Comparison of ENCODE assay signal across 23 mouse cellular contexts in the genomic region with DNA sequence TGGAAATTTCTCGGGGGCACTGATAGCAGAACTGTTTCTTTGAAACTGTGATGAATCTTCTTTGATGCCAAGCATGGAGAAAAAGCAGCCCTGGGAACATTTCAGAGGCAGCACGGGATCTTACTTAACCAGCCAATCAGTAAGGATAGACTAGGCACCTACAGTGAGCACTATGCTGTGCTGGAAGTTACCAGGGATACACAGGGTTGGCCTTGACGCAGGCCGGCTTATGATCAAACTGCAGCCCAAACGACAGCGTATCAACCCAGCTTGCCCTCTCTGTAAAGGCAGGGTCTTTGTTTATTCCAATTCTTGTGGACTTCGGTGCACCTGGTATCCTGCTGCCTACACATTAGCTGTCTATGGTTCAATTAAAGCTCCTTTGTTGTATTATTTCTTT.
A peak's percentile ranks its signal among the peaks of the same experiment; 100 is the strongest.
DNase-seq lines count a peak whose midpoint lies in the region; ATAC-seq and TF ChIP-seq lines count a peak whose summit lies in the region.
"Had no signal": no experiment of that assay in that cellular context is flagged by ENCODE, and none has a peak within 500 bp of the region (broad histone marks: within the 10 kb centered on the region; RNA-seq: fewer than 3 reads in every experiment).

No protein-coding gene starts in this region.

- H3K27me3 ChIP-seq in hindbrain, embryonic 10.5 days (ENCODE audit: insufficient read depth, poor library complexity, severe bottlenecking) = no peaks in the 10 kb centered on the region
- H3K27me3 ChIP-seq in hindbrain, embryonic 13.5 days = no peaks in the 10 kb centered on the region
- no peaks in the 10 kb centered on the region for H3K27me3 ChIP-seq in forebrain, embryonic 11.5 days (ENCODE audit: control insufficient read depth, insufficient read depth, low read length)
- no peaks in the 10 kb centered on the region for H3K27me3 ChIP-seq in forebrain, postnatal 0 days (ENCODE audit: insufficient read depth, low read length)
- H3K27me3 ChIP-seq: heart, embryonic 12.5 days; liver, embryonic 13.5 days; neural tube, embryonic 13.5 days had no signal

- H3K4me2 ChIP-seq in hindbrain, embryonic 13.5 days = no peak overlapping the region
- no peak overlapping the region for H3K4me2 ChIP-seq in forebrain, embryonic 11.5 days (ENCODE audit: low read depth, low read length, severe bottlenecking)
- no peak overlapping the region for H3K4me2 ChIP-seq in forebrain, postnatal 0 days (ENCODE audit: low read depth)
- H3K4me2 ChIP-seq: heart, embryonic 12.5 days; liver, embryonic 13.5 days; neural tube, embryonic 13.5 days had no signal

- ATAC-seq in hindbrain, embryonic 13.5 days (ENCODE audit: low FRiP score) = no peak
- no peak for ATAC-seq in forebrain, embryonic 11.5 days (replicated peaks; ENCODE audit: low FRiP score)
- ATAC-seq in forebrain, postnatal 0 days = no peak
- ATAC-seq: intestine, postnatal 0 days had no signal

- intact Hi-C loops in left cerebral cortex, adult 2 months (cut with DNase I) = no loop called here

- TF ChIP-seq CTCF in forebrain, postnatal 0 days (IDR thresholded peaks at IDR 0.05; ENCODE audit: low read depth) = no peak
- TF ChIP-seq CTCF in left cerebral cortex, adult 2 months (IDR thresholded peaks at IDR 0.05) = no peak

- H3K27ac ChIP-seq in hindbrain, embryonic 10.5 days = peak overlapping the region; percentile 80
- no peak overlapping the region for H3K27ac ChIP-seq in hindbrain, embryonic 13.5 days
- H3K27ac ChIP-seq in forebrain, embryonic 11.5 days (ENCODE audit: low read depth, low read length) = peak overlapping the region; percentile 78
- 0 out of 2 replicates have a peak overlapping the region, but pooled peaks have one; percentile 35 for H3K27ac ChIP-seq in forebrain, postnatal 0 days (ENCODE audit: low read depth, low read length)
- H3K27ac ChIP-seq in left cerebral cortex, adult 2 months = no peak overlapping the region
- H3K27ac ChIP-seq: liver, embryonic 13.5 days; neural tube, embryonic 13.5 days had no signal

- 36% methylated on average over 7 of the region's 7 CpGs for WGBS in hindbrain, embryonic 10.5 days
- WGBS in hindbrain, embryonic 13.5 days = 30% methylated on average over 7 of the region's 7 CpGs
- 31% methylated on average over 7 of the region's 7 CpGs for WGBS in forebrain, embryonic 11.5 days
- 36% methylated on average over 7 of the region's 7 CpGs for WGBS in forebrain, postnatal 0 days

- no peaks in the 10 kb centered on the region for H3K36me3 ChIP-seq in hindbrain, embryonic 10.5 days
- no peaks in the 10 kb centered on the region for H3K36me3 ChIP-seq in hindbrain, embryonic 13.5 days
- H3K36me3 ChIP-seq in forebrain, embryonic 11.5 days (ENCODE audit: control insufficient read depth, insufficient read depth, low read length) = no peaks in the 10 kb centered on the region
- no peaks in the 10 kb centered on the region for H3K36me3 ChIP-seq in forebrain, postnatal 0 days (ENCODE audit: insufficient read depth)
- H3K36me3 ChIP-seq: heart, embryonic 12.5 days; liver, embryonic 13.5 days; neural tube, embryonic 13.5 days had no signal

- DNase-seq in hindbrain, embryonic 10.5 days (ENCODE audit: low spot score) = no peak
- peak; percentile 50 for DNase-seq in R1 (ENCODE audit: low read depth, low spot score)
- no peak for DNase-seq in forebrain, embryonic 11.5 days (ENCODE audit: low spot score)
- DNase-seq in forebrain, postnatal 0 days = no peak
- no peak for DNase-seq in adrenal gland, postnatal 14 days
- no peak for DNase-seq in left cerebral cortex, adult 2 months (ENCODE audit: extremely low spot score in 1 of 2, low spot score in 2 of 2)
- no peak for DNase-seq in frontal cortex, postnatal 10 days (ENCODE audit: low spot score in 2 of 2)
- DNase-seq: adrenal gland, adult 2 months; cerebellum, adult 2 months; cerebellum, postnatal 25 days; gastrocnemius, postnatal 14 days; heart, adult 18-20 months; heart, postnatal 10 days; kidney, postnatal 4 days; liver, embryonic 13.5 days; lung, adult 2 months; right cerebral cortex, adult 18-20 months; right cerebral cortex, postnatal 4 days; thymus, postnatal 25 days had no signal

- peaks cover 20% of the 10 kb centered on the region; the same call in 1 of the 2 replicates for H3K4me1 ChIP-seq in hindbrain, embryonic 10.5 days (replicated peaks)
- H3K4me1 ChIP-seq in hindbrain, embryonic 13.5 days (replicated peaks) = peaks cover 11% of the 10 kb centered on the region
- H3K4me1 ChIP-seq in forebrain, embryonic 11.5 days (replicated peaks; ENCODE audit: control insufficient read depth, insufficient read depth, low read length) = 0 out of 2 replicates have a peak, but pooled peaks cover 2% of the 10 kb centered on the region
- H3K4me1 ChIP-seq in forebrain, postnatal 0 days (ENCODE audit: insufficient read depth) = no peaks in the 10 kb centered on the region
- H3K4me1 ChIP-seq: liver, embryonic 13.5 days had no signal

- H3K9me3 ChIP-seq in hindbrain, embryonic 10.5 days = no peaks in the 10 kb centered on the region
- no peaks in the 10 kb centered on the region for H3K9me3 ChIP-seq in hindbrain, embryonic 13.5 days
- H3K9me3 ChIP-seq in forebrain, embryonic 11.5 days (ENCODE audit: control insufficient read depth, low read length) = no peaks in the 10 kb centered on the region
- H3K9me3 ChIP-seq in forebrain, postnatal 0 days (ENCODE audit: low read length) = no peaks in the 10 kb centered on the region
- H3K9me3 ChIP-seq: heart, embryonic 12.5 days; liver, embryonic 13.5 days; neural tube, embryonic 13.5 days had no signal

- H3K4me3 ChIP-seq in hindbrain, embryonic 10.5 days = no peak overlapping the region
- no peak overlapping the region for H3K4me3 ChIP-seq in hindbrain, embryonic 13.5 days
- H3K4me3 ChIP-seq in forebrain, embryonic 11.5 days (ENCODE audit: low read depth, low read length) = no peak overlapping the region
- no peak overlapping the region for H3K4me3 ChIP-seq in forebrain, postnatal 0 days (ENCODE audit: low read depth, low read length)
- no peak overlapping the region for H3K4me3 ChIP-seq in left cerebral cortex, adult 2 months
- H3K4me3 ChIP-seq: heart, embryonic 12.5 days; liver, embryonic 13.5 days; neural tube, embryonic 13.5 days had no signal

- no peak overlapping the region for H3K9ac ChIP-seq in hindbrain, embryonic 13.5 days
- H3K9ac ChIP-seq in forebrain, embryonic 11.5 days (ENCODE audit: low read length) = no peak overlapping the region
- no peak overlapping the region for H3K9ac ChIP-seq in forebrain, postnatal 0 days
- H3K9ac ChIP-seq: heart, embryonic 12.5 days; liver, embryonic 13.5 days; neural tube, embryonic 13.5 days had no signal

Comparison
In these comparisons a context has a peak if more than half of its experiments do, and no peak if none do; other contexts are left out.
1. H3K27ac ChIP-seq: peak in hindbrain, embryonic 10.5 days (single experiment), forebrain, embryonic 11.5 days (single experiment) and forebrain, postnatal 0 days (single experiment); none in hindbrain, embryonic 13.5 days (single experiment) and left cerebral cortex, adult 2 months (single experiment).